Mouse (Mus musculus) embryonic fibroblast, embryonic 13.5 days (primary cell): ENCODE results near the gene Wdr18.
A peak's percentile ranks its signal among the peaks of the same experiment; 100 is the strongest.

Experiments used
- CTCF ChIP-seq: IDR thresholded peaks from 2 replicates; pipeline ENCODE4 v1.5.1; 2011; ENCODE audit warnings: mild to moderate bottlenecking, control low read depth, low read length, moderate library complexity, borderline replicate concordance; ENCODE audit not compliant: insufficient read depth
- POLR2A ChIP-seq: IDR thresholded peaks from 2 replicates; pipeline ENCODE4 v1.6.1; 2011; ENCODE audit warnings: low read depth, mild to moderate bottlenecking, control low read depth, low read length, moderate library complexity

- TF ChIP-seq CTCF = no peak
- peak; percentile 75 for TF ChIP-seq POLR2A
These were observed 28.7 kb downstream of the Wdr18 start, which contains the start of gene Cnn2 for GRCm38 (mm10) chr10:79988506-79989271.
